Mouse (Mus musculus): ENCODE results near the gene Tbata.

The Tbata gene

DNA sequence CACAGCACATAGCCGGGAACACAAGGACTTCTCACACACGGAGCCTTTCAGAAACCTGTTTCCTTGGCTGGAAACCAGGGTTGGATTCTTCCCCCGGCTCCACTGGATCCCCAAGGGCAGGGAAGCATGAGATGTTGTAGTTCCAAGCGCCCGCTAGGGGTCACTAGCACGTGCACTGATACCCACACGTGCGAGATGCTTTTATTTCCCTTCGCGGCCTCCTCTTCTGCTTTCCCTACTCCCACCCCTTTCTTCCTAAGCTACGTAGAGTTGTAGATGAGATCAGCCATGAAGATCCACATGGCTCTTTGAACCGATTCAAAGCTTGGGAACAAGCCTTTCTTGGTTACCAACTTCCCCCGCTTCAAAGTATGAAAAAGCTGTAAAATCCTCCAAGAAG lies 40.0 kb downstream of the Tbata start:
- DNase-seq, result peak; percentile 42 to 81

GRCm38 (mm10) chr10:61212817-61213216 lies 41.1 kb downstream of the Tbata start:
- no peak for DNase-seq

- DNase-seq, result no peak
These were observed 43.9 kb downstream of the Tbata start for GRCm38 (mm10) chr10:61215658-61216057.

- DNase-seq, result no peak
These were observed 44.4 kb downstream of the Tbata start for GRCm38 (mm10) chr10:61216163-61216562.

GRCm38 (mm10) chr10:61219318-61219717 lies 47.6 kb downstream of the Tbata start:
- no peak for DNase-seq

DNA sequence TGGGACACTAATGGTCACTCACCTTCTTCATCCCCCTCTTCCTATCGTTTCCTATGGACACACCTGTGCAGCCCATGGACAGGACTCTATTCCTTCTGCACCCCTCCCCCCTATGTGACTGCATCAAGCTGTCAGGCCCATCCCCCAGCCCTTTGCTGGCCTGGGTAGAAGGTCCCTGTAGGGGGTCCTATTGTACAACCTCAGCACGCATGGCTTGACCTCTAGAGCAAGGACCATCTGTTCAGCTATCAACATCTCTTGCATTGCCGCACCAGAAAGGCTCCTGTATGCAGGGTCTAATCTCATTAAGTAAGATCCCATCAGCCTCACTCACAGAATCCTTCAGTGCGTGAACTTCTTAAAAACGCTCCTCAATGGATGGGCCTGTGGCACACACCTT lies 53.9 kb downstream of the Tbata start:
- no peak for DNase-seq

DNA sequence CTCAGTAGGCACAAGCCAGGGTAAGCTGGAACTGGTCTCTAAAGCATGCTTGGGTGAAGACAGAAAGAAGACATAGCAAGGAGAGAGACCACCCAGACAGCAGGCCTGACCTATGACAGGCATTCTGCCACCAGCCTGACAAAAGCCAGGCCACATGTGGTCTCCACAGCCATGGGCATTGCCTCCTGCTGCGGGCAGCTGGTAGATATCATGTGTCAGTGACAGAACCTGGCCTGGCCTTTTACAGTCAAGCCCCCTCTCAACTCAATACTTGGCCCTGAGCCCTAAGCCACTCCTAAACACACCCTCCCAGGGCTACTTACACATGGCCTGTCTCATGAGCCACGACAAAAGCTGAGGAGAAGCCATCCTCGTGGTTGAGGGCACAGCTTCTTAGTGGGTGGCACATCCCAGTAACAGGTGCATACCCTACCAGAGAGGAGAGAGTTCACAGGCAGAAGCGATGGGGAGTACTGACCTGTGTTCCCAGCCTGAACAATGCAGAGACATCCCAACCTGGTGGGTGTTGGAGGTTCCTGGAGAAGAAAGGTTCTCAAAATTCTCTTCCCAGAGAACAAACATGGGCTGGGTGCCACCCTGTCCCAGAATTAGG lies 55.1 kb downstream of the Tbata start:
- DNase-seq, result no peak

DNA sequence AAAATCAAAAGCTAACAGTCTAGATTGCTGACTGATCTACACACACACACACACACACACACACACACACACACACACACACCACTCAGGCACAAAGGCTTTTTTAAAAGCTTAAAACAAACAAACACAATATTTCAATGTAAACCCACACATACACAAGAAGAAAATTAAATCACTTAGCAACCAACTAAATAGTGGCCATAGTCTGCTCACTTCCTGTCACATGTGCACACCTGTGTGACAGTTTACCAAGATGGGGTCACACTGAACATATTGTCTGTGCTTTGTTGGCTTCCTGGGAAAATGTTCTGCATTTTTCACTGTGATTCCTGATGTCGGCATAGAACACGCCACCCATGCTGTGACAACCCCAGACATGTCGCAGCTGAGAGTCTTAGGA lies 60.0 kb downstream of the Tbata start:
- no peak for DNase-seq

- no peak for DNase-seq
These were observed 61.3 kb downstream of the Tbata start for GRCm38 (mm10) chr10:61232858-61233567.

DNA sequence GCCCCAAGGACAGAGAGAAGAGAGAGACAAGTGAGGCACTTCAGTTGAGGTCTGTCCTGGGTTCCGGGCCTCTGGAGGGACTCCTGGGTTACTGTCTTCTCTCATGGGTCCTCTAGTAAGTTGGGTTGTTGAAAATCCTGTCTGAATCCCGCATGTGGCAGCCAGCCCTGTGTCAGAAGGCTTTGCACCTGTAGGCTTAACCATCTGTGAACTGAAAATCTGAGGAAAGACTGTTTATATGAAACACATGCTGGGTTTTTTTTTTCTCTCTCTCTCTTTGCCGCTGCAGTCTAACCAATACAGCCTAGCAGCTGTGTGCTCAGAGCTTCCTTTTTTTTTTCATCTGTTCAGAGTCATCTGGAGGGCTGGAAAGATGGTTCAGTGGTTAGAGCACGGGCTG lies 62.6 kb downstream of the Tbata start:
- no peak for DNase-seq

DNA sequence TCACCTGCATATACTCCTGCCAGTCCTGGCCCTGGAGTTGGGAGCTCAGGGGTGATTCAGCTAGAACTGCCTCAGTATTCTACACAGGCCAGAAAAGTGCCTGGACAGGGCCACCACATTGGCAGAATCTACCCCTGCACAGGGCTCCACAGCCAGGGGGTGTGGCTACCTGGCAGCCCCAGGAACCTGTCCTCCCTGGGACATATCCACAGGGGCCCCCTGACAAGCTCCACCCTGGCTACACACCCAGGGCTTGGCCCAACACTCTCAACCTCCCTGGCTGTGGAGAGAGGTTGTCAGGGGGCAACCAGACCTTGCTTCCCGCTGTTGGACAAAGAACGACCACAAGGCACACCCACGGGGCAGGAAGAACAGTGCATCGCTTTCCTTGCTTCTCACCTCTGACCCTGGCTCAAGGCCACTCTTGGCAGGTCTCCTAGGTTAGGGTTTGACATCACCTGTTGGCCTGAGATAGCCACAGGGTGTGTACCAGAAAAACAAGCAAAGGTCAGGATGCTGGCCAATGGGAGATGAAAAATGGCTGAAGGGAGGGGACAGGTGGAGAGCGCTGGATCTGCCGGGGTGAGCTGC lies 64.0 kb downstream of the Tbata start:
- no peak for DNase-seq

- no peak for DNase-seq
These were observed 65.1 kb downstream of the Tbata start for GRCm38 (mm10) chr10:61236683-61237390.

DNA sequence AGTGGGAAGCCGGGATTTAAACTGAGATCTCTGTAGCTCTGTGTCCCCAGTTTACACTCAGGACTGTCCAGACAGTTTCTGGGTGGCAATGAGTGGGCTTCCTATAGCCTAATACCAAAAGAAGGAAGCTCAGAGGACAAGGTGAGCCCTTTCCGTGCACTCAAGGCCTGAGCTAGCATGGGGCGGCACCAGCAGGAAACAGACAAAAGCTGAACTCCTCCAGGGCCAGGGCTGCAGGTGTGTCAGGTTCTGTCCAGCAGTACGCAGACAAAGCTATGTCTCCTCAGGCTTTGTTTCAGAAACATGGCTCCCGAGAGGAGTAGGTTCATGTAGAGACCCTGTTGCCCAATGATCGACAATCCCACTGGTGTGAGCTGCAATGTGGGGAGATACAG lies 65.6 kb downstream of the Tbata start:
- DNase-seq, result no peak

Data from kidney, postnatal 36 days (tissue).